Mouse (Mus musculus) erythroid progenitor cell, adult 5-6 weeks (primary cell): ENCODE results near the gene Cfap54. TPM values are rescaled to one million over a fixed set of nuclear protein-coding genes. Genes with fewer than 3 reads are reported as not detected.

Experiments
- ATAC-seq: replicated peaks from 2 replicates; pipeline ENCODE4 v1.8.0; 2016; ENCODE audit warnings: moderate number of reproducible peaks, mild to moderate bottlenecking, moderate TSS enrichment, inconsistent platforms; ENCODE audit not compliant: poor library complexity, low FRiP score, severe bottlenecking
- total RNA-seq, 2 experiments: library from RNA; stranded (forward) in 1 of 2; stranded (reverse) in 1 of 2; fragments of 150-400 nt in 1 of 2; fragments of 186-747, 209-891 nt in 1 of 2; gene quantifications; 2 replicates each; pipeline versions ENCODE4 v1.2.3 to v1.2.4; 2015 to 2017; ENCODE audit warnings: low replicate concordance in 2 of 2

The Cfap54 gene
- total RNA-seq, 2 experiments from 2014 or later, result 3.6 TPM; not detected in 1

DNA sequence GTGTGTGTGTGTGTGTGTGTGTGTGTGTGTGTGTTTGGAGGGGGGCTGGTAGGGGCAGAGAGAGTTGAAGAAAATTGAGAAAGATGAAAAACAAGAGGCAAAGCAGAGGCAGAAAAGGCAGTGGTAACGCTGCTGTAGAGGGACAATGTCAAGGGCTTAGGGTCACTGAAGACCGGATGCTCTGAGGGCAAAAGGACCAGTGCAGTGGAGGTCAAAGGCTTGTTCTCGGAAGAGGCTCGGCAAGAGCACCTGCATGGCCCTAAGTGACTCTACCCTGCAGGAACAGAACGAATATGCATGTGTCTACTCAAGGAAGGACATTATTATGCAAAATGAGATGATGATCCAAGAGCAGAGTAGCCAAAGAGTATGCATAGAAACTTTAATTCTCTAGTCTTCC, 264.5 kb downstream of the Cfap54 start:
- ATAC-seq, result no peak

- ATAC-seq, result no peak
Measured at GRCm38 (mm10) chr10:92810894-92811293, 270.5 kb downstream of the Cfap54 start.

GRCm38 (mm10) chr10:92791908-92792307, 289.5 kb downstream of the Cfap54 start:
- ATAC-seq, result no peak

- ATAC-seq, result no peak
Measured at GRCm38 (mm10) chr10:92791531-92791900, 289.9 kb downstream of the Cfap54 start.

GRCm38 (mm10) chr10:92790893-92791530, 290.4 kb downstream of the Cfap54 start:
- ATAC-seq, result no peak

DNA sequence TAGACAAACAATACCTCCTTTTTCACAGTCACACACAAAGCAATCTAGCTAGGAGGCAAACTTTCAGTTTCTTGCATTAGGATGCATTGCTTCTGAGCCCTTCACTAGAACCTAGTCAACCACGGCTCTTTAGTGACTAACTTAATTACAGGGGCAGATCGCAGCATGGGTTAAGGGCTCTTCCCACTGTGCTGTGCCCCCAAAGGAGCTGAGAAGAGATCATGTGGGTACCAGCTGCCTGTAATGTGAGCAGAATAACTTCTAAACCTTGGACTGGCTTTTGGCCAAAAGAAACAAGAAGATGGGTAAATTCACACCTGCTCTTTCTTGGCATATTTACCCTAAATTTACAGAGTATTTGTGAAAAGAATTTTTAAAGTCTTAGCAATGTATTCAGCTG, 291.2 kb downstream of the Cfap54 start:
- no peak for ATAC-seq

- no peak for ATAC-seq
Measured at GRCm38 (mm10) chr10:92788410-92789096, 292.9 kb downstream of the Cfap54 start.

- no peak for ATAC-seq
Measured at GRCm38 (mm10) chr10:92782691-92783090, 298.7 kb downstream of the Cfap54 start.

DNA sequence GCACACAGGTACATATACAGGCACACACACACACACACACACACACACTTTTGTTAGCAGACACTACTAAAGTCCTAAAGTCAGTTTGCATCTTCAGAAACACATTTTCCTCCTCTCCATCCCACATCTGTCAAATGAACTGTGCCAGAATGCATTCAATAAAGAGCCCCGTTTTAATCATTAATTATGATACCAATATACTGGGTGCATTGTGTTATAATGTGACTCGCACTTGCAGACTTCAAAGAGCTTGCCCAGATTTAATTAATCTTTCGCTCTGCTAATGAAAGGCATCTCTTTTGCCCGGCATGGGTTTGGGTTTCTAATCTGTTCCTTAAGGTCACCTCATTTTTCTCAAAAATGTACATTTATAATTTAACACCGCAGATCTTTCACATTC, 327.1 kb downstream of the Cfap54 start:
- ATAC-seq, result no peak

- no peak for ATAC-seq
Measured at GRCm38 (mm10) chr10:92730339-92730738, 351.1 kb downstream of the Cfap54 start.

GRCm38 (mm10) chr10:92728723-92729122, 352.7 kb downstream of the Cfap54 start:
- no peak for ATAC-seq

Other genes starting within 250 kb of the Cfap54 start
- 65.2 and 109 TPM in 2 replicates for gene Cdk17, start 79.3 kb upstream of the Cfap54 start, total RNA-seq (2015; ENCODE audit: low replicate concordance)
- 61.7 and 79.3 TPM in 2 replicates for gene Cdk17, start 79.3 kb upstream of the Cfap54 start, total RNA-seq (2017; ENCODE audit: low replicate concordance)
- 3.2 and 5.0 TPM in 2 replicates for gene Elk3, start 229.5 kb upstream of the Cfap54 start, total RNA-seq (2015; ENCODE audit: low replicate concordance)
- 3.5 and 3.9 TPM in 2 replicates for gene Elk3, start 229.5 kb upstream of the Cfap54 start, total RNA-seq (2017; ENCODE audit: low replicate concordance)